Mouse (Mus musculus): ENCODE measurements around the gene Fbxl18.
A peak's percentile ranks its signal among the peaks of the same experiment; 100 is the strongest.

Fbxl18 gene

GRCm38 (mm10) chr5:142821266-142821973, 73.8 kb downstream of the Fbxl18 start:
- peak; percentile 92 for DNase-seq

GRCm38 (mm10) chr5:142820276-142821265, 74.7 kb downstream of the Fbxl18 start:
- peak; percentile 81 for DNase-seq

GRCm38 (mm10) chr5:142819385-142820275, 75.6 kb downstream of the Fbxl18 start:
- DNase-seq: peak; percentile 89

- peak; percentile 83 for DNase-seq
Measured at GRCm38 (mm10) chr5:142818435-142819360, 76.5 kb downstream of the Fbxl18 start.

- peak; percentile 99 for DNase-seq
Measured at GRCm38 (mm10) chr5:142817524-142818434, 77.4 kb downstream of the Fbxl18 start, which contains the start of gene Tnrc18. Gene Tnrc18, minus strand, starts transcription at chr5:142817662.
